Mouse (Mus musculus) heart, adult 2 months (tissue): ENCODE data around the gene Naa80.

Experiments
- CTCF ChIP-seq: fragments of 200-600 bp; IDR thresholded peaks from 2 replicates; pipeline ENCODE4 v1.8.1; 2022; ENCODE audit warnings: antibody characterized with exemption, mild to moderate bottlenecking, moderate library complexity
- EP300 ChIP-seq: fragments of 200-500 bp; IDR thresholded peaks from 2 replicates; pipeline ENCODE4 v1.6.1; 2011; ENCODE audit warnings: low read depth, low read length, control low read depth; ENCODE audit not compliant: insufficient read depth
- POLR2A ChIP-seq: fragments of 200-500 bp; IDR thresholded peaks from 2 replicates; pipeline ENCODE4 v1.6.1; 2011; ENCODE audit warnings: mild to moderate bottlenecking, low read depth, low read length, control low read depth; ENCODE audit not compliant: insufficient read depth

- TF ChIP-seq CTCF, result no peak
- TF ChIP-seq EP300, result no peak
- TF ChIP-seq POLR2A, result no peak
Measured at GRCm38 (mm10) chr9:107577871-107578270, 816 bp upstream of the Naa80 start.
